Mouse (Mus musculus): ENCODE data around the gene 2900011O08Rik.
"Not testable (repeated sequence)": the region's sequence is repeated elsewhere in the genome, so short reads cannot be mapped to it uniquely, and the experiment has no call there.

2900011O08Rik gene

GRCm38 (mm10) chr16:14068701-14069100 lies 82.3 kb downstream of the 2900011O08Rik start:
- DNase-seq (ENCODE audit: low spot score) = not testable (repeated sequence)

- no peak for DNase-seq (ENCODE audit: low spot score)
Observed at GRCm38 (mm10) chr16:14070471-14071169, 84.2 kb downstream of the 2900011O08Rik start.

DNA sequence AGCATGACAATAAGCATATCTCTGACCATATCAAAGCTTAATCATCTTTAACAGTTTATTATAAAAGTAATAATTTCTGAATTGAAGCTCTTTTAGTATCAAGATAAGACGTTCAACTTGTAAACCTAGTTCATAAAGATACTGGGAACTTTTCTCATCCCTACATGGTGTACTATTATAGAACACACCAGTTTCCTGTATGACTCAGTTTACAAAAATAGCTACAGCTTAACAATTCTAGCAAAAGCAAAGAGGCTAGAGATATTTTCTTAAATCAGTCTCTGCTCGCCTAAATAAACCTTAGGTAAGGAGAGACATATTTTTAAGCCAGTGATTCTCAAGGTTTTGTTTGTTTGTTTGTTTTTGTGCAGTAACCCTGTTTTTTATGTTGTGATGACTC lies 96.5 kb downstream of the 2900011O08Rik start:
- no peak for DNase-seq (ENCODE audit: low spot score)

- no peak for DNase-seq (ENCODE audit: low spot score)
Observed at GRCm38 (mm10) chr16:14088249-14088648, 101.8 kb downstream of the 2900011O08Rik start.

GRCm38 (mm10) chr16:14089296-14089695 lies 102.9 kb downstream of the 2900011O08Rik start:
- no peak for DNase-seq (ENCODE audit: low spot score)

DNA sequence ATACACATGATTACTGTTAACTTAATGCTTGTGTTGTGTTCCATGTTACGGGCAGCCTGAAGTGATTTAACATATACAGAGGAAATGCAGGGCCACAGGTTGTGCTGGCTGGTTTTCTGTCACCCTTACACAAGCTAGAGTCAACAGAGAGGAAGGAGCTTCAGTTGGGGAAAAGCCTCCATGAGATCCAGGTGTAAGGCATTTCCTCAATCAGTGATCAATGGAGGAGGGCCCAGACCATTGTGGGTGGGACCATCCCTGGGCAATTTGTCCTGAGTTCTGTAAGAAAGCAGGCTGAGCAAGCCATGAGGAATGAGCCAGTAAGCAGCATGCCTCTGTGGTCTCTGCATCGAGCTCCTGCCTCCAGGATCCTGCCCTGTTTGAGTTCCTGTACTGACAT lies 105.4 kb downstream of the 2900011O08Rik start:
- DNase-seq (ENCODE audit: low spot score) = no peak

DNA sequence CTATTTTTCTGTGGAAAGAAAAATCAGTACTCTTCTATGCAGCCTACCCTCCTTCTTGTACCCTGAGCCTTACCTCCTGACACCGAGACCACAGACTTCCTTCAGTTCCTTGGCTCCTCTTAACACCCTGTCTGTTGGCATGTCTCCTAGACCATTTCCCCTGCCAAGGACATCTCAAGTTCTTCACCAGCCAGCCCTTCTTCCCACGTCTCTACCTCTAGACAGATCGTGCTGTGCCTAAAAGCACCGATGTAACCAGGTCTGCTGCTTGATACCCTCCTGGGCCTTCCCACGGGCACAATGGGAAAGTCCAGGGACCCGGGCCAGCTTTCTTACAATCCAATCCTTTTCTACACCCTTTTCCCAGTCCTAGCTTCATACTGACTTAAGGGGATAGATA lies 119.5 kb downstream of the 2900011O08Rik start:
- DNase-seq (ENCODE audit: low spot score) = no peak

DNA sequence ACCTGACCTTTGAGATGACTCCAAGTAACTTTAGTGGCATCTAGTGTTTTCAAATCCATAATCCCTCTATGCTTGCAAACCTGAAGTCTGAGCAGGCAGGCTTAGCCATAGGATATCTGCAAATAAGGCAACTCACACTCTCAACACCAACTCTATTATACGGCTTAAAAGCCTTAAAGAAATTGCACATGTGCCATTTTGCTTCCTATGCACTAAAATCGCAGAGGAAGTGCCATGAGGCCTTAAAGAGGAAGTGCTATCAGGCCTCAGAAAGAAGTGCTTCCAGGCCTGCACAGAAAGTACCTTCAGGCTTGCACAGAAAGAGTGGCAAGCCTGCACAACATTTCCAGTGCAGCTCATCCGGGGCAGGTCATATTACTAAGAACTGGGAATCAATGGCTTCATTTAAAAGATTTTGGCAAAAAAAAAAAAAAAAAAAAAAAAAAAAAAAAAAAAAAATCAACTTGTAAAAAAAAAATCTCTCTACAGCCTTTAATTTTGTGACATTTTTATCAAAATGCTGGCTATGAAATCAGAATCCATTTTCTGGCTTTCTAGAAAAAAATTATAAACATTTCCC lies 123.3 kb downstream of the 2900011O08Rik start:
- DNase-seq (ENCODE audit: low spot score) = no peak

- no peak for DNase-seq (ENCODE audit: low spot score)
Observed at GRCm38 (mm10) chr16:14110922-14111321, 124.5 kb downstream of the 2900011O08Rik start.

DNA sequence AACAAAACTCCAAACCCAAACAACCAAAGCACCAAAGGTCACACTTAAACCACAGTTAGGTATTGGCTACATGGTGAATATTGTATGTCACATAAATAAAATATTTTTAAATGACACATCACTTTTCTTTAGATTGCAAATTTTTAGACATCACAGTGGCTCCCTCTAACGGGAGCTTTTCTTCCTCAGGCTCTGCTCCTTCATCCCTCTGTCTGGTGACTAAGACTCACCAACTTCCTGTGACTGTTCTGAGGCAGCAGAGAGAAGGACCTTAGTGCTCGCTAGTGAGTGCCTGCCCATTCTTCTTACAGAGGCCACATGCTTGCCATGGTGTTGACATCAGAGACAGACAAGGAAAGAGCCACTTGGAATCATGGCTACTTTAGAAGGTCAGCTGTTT lies 125.7 kb downstream of the 2900011O08Rik start:
- no peak for DNase-seq (ENCODE audit: low spot score)

DNA sequence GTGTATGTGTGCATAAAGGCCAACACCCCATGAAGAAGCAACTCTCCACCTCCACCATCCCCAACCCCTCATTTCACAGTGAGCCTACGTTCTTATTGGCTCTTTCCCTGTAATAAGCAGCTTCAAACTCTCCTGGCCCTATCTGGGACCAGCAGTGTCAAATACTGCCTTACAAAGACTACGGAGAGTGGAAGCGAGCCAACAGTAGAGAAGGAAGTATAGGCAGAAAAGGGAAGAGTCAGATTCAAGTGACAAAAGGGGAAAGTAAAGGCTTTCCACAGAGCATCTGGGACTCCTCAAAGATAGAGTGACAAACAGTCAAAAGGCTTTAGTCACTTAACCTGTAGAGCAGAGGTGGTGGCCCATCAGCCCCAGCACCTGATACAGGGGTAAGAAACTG lies 126.3 kb downstream of the 2900011O08Rik start:
- no peak for DNase-seq (ENCODE audit: low spot score)

DNA sequence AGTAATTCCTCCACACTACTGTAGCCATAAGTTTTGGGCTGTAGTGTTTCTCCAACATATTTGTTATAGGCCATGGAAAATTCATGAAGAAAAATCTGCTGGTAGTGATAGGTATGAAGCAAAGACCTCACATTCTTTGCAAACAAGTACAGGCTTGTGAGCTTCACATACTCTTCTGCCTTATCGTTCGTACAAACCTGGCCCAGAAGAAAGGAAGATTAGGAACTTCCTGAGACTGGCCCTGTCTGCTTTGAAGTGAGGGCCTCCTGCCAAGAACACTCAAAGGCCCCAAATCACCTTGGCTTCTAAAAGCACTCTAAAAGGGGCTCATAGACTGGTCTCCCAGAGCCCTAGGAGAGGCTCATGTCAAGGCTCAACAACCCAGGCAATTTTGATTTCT lies 130.9 kb downstream of the 2900011O08Rik start:
- DNase-seq (ENCODE audit: low spot score) = no peak

DNA sequence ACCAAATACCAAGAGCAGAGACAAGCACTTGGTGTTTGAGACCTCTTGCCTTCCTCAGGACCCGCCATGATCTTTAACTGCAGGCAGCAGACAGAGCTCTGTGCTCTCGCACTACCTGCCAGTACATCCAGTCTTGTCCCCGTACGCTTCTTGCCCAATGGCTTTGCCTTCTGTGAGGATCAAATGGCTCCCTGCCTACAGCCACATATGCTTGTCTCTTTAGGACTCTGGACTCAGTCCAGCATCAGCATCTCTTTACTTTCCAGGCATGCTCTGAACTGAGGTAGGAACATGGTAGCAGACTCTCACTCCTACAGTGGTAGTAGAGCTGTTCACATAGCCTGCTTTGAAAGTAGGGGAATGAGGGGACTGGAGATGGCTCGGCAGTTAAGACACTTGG lies 134.5 kb downstream of the 2900011O08Rik start:
- DNase-seq (ENCODE audit: low spot score) = no peak

- no peak for DNase-seq (ENCODE audit: low spot score)
Observed at GRCm38 (mm10) chr16:14121563-14121962, 135.2 kb downstream of the 2900011O08Rik start.

- DNase-seq (ENCODE audit: low spot score) = no peak
Observed at GRCm38 (mm10) chr16:14122586-14122985, 136.2 kb downstream of the 2900011O08Rik start.

DNA sequence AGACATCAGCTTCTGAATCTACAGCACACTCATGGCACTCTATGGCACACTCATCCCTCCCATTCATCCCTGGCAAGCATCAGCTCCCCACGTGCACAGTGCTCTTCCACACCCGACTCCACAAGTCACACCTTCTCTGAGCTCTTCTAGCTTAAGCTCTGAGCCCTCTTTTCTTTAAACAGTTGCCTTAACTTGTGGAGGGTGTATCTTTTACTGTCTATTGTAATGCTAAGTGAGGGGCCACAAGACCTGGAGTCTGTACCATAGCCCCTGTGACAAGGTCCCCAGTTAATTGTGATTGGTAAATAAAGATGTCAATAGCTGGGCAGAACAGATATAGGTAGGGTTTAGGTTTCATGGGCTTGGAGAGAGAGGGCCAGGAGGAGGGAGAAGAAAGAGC lies 137.5 kb downstream of the 2900011O08Rik start:
- no peak for DNase-seq (ENCODE audit: low spot score)

DNA sequence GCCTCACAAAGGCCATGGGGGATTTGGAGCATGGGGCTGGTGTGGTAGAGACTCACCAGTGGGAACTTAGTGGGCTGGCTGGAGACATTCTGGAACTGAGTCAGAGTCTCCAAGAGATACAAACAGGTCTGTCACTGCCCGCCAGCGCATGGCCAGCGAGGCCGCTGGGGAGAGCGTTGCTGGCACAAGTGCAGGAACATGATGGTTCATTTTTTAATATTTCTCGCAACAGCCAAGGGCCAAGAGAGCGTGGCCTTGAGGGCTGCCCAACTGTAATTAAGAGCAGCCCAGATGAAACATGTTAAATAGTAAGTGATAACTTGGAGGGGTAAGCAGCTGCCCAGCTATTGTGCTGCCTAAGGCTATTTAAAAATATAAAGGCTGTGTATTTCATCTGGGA lies 138.3 kb downstream of the 2900011O08Rik start:
- no peak for DNase-seq (ENCODE audit: low spot score)

DNA sequence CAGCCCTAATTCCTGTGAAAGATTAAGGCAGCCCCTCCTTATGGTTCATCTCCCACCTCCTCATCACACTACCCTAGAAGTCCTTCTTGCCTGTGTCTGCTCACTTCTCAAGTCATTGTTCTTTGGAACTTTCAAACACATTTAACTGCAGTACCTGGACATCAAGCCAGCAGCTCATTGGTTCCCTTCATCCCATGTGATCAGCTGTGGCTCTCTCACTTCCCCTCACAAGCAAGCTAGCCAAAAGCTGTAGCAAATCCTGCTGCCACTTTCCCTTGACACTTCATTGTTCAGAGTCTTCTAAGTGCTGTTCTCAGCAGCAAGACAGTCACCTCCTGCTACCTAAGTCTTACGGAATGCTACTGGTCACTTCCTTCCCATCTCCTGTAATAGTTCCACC lies 138.8 kb downstream of the 2900011O08Rik start:
- no peak for DNase-seq (ENCODE audit: low spot score)

GRCm38 (mm10) chr16:14128977-14129376 lies 142.6 kb downstream of the 2900011O08Rik start:
- no peak for DNase-seq (ENCODE audit: low spot score)

GRCm38 (mm10) chr16:14130796-14131195 lies 144.4 kb downstream of the 2900011O08Rik start:
- DNase-seq (ENCODE audit: low spot score) = no peak

- no peak for DNase-seq (ENCODE audit: low spot score)
Observed at GRCm38 (mm10) chr16:14131376-14131775, 145.0 kb downstream of the 2900011O08Rik start.

GRCm38 (mm10) chr16:14131838-14132237 lies 145.4 kb downstream of the 2900011O08Rik start:
- DNase-seq (ENCODE audit: low spot score) = no peak

DNA sequence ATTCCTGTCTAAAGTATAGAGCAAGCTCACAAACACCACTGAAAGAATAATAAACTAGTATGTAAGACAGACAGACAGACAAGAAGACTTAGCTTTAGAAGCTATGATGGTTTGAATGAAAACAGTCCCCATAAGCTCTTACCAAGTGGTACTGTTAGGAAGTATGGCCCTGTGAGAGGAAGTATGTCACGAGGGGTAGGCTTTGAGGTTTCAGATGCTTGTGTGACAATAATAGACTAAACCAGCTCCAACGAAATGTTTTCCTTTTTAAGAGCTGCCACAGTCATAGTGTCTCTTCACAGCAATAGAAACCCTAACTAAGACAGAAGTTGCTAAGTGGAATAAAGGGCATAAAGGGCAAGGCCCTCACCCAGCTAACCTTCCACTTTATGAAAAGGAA lies 148.6 kb downstream of the 2900011O08Rik start:
- no peak for DNase-seq (ENCODE audit: low spot score)

GRCm38 (mm10) chr16:14137976-14138561 lies 151.7 kb downstream of the 2900011O08Rik start:
- DNase-seq (ENCODE audit: low spot score) = no peak
